Mouse (Mus musculus): ENCODE measurements around the gene Phb. TPM values are rescaled to one million over a fixed set of nuclear protein-coding genes. Genes with fewer than 3 reads are reported as not detected.

The Phb gene
- polyA plus RNA-seq, 1 experiment from 2014 or later, result 130 TPM

Other genes starting within 250 kb of the Phb start
- not detected in 2 replicates for gene Nxph3, start 152.4 kb upstream of the Phb start, polyA plus RNA-seq (2015; fragmentation: Nextera tagmentation; extraction: Ambion mirVana)
- gene Ngfr, start 79.2 kb upstream of the Phb start, polyA plus RNA-seq (2015; fragmentation: Nextera tagmentation; extraction: Ambion mirVana), result 2.2 and 2.3 TPM in 2 replicates
- 5.8 and 5.9 TPM in 2 replicates for gene Zfp652, start 45.7 kb downstream of the Phb start, polyA plus RNA-seq (2015; fragmentation: Nextera tagmentation; extraction: Ambion mirVana)
- gene B130006D01Rik, start 56.6 kb downstream of the Phb start, polyA plus RNA-seq (2015; fragmentation: Nextera tagmentation; extraction: Ambion mirVana), result 0.30 and 0.33 TPM in 2 replicates
- gene Phospho1, start 157.5 kb downstream of the Phb start, polyA plus RNA-seq (2015; fragmentation: Nextera tagmentation; extraction: Ambion mirVana), result 6.5 and 7.7 TPM in 2 replicates
- 21.1 and 23.2 TPM in 2 replicates for gene Gngt2, start 170.3 kb downstream of the Phb start, polyA plus RNA-seq (2015; fragmentation: Nextera tagmentation; extraction: Ambion mirVana)
- gene Abi3, start 175.5 kb downstream of the Phb start, polyA plus RNA-seq (2015; fragmentation: Nextera tagmentation; extraction: Ambion mirVana), result 5.3 and 7.6 TPM in 2 replicates
- 0.08 and 0.50 TPM in 2 replicates for gene B4galnt2, start 247.9 kb downstream of the Phb start, polyA plus RNA-seq (2015; fragmentation: Nextera tagmentation; extraction: Ambion mirVana)